Mouse (Mus musculus): ENCODE results near the gene Dnmt1.

GRCm38 (mm10) chr9:21002270-21002626, 42.6 kb upstream of the Dnmt1 start:
- TF ChIP-seq CTCF (IDR thresholded peaks at IDR 0.05) = no peak
- TF ChIP-seq POLR2A (IDR thresholded peaks at IDR 0.05; ENCODE audit: insufficient read depth, low read depth, low read length) = no peak

All from heart, adult 2 months (tissue).